Mouse (Mus musculus): Measurements from ENCODE around the gene Emc9.

DNA sequence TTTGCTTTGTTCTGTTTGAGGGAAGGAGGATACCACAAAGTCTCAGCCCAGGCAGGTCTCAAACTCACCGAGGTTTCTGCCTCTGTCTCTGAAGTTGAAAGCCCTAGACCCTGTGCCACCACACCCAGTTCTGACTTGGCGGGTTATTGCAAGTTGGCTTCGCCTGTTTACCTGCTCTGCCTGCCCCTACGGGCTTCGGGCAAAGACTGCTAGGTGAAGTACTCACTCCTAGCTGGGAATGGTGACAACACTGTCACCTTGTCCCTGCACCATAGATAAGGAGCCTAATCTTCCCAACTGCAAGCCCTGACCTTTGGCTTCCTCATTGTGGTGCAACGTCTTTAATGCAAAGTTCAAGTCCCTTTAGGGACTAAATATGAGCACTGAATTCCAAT, 461 bp upstream of the Emc9 start:
- no peak for TF ChIP-seq MXI1 (IDR thresholded peaks at IDR 0.05; ENCODE audit: low read depth, low read length)
- TF ChIP-seq POLR2A (IDR thresholded peaks at IDR 0.05; ENCODE audit: control insufficient read depth in 1 of 2, insufficient read depth in 1 of 2, low read depth in 1 of 2, low read length in 2 of 2, poor library complexity in 1 of 2), result no peak; a peak in 1 of 4 replicates
- no peak for TF ChIP-seq HCFC1 (IDR thresholded peaks at IDR 0.05; ENCODE audit: low read depth, low read length)
